Mouse (Mus musculus): Measurements from ENCODE around the gene Slc51b. TPM values are rescaled to one million over a fixed set of nuclear protein-coding genes. Genes with fewer than 3 reads are reported as not detected.
A peak's percentile ranks its signal among the peaks of the same experiment; 100 is the strongest.

Slc51b gene
- polyA plus RNA-seq (2012; rRNA removed) = not detected in 2 replicates

DNA sequence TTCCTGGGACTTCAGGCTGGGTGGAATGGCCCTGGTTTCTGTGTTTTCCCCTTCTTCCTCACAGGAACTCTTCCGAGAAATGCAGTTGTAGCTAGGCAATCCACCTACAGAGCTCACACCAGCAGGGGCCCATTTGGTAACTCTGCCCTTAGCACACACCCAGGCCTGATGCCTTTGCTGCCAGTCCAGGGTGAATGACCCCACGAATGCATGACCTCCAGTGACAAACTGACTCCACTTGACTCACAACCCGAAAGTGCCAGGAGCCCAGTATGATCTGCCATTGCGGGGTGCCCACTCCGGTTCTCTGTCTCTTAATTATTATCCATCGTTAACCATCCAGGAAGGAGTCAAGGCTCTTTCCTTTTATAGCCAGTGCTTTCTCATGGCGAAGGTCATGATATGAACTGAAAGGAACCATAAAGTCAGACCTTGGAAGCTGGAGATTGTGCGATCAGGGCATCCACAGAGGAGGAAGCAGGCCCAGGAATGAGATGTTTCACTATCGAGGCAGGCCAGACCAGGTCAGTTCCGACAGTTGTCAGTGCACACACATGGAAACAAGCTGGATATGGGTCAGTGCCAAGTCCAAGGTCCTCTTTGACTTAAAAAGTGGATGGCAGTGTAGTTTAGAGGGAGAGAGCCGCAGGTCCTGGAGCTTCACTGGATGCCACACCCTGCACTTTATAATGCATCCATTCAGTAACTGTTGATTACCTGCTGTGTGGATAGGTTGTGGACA is at the start of gene Slc51b:
Gene Slc51b, minus strand, starts transcription at position 196 of the 742 bp plus-strand sequence.
- H3K27ac ChIP-seq (ENCODE audit: insufficient read depth, low read length) = no peak within 1 kb of the TSS
- WGBS = 93% methylated on average over 11 of the region's 11 CpGs

DNA sequence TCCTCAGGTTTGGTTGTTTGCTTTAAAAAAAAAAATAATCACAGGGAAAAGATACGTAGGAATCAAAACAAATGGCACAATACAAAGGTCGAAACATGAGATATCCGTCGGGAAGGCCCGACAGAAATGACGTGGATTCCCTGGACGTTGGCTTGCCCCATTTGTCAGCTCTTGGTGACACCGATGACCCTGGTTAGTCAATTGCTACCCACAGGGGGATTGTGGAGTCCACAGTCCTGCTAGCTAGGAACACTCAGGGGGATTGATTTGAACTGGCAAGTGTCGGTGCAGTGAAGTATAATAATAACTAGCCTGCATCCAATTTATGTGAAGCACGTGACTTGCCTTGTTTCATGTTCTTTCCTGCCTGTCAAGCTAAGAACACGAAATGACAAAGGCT is 44.9 kb upstream of the Slc51b start:
- no peaks in the 10 kb centered on the region for H3K4me1 ChIP-seq (ENCODE audit: control insufficient read depth, insufficient read depth, insufficient read length)
- no peak for DNase-seq (ENCODE audit: low read depth in 1 of 2, low spot score in 2 of 2)
- H3K27ac ChIP-seq (ENCODE audit: insufficient read depth, low read length) = no peak overlapping the region
- WGBS = 88% methylated on average over 11 of the region's 11 CpGs
- no peak overlapping the region for H3K4me3 ChIP-seq (ENCODE audit: extremely low read depth, insufficient read depth, insufficient read length)
- H3K27me3 ChIP-seq (ENCODE audit: control insufficient read depth, insufficient read depth, low read length) = no peaks in the 10 kb centered on the region
- no peak for TF ChIP-seq CTCF (IDR thresholded peaks at IDR 0.05; ENCODE audit: extremely low read depth, insufficient read depth, insufficient read length, insufficient replicate concordance)
- TF ChIP-seq POLR2A (IDR thresholded peaks at IDR 0.05; ENCODE audit: low read depth, low read length) = no peak
- H3K36me3 ChIP-seq (ENCODE audit: control insufficient read depth, insufficient read depth, low read length) = peaks cover 22% of the 10 kb centered on the region

More for the DNA sequence above, at the start of gene Slc51b:
- Histone ChIP-seq H3K4me3 (ENCODE audit: extremely low read depth, insufficient read depth, insufficient read length) (no peak within 1 kb of the TSS), H3K4me1 (ENCODE audit: control insufficient read depth, insufficient read depth, insufficient read length) (peaks cover 2% of the 10 kb centered on the region; the same call in 1 of the 2 replicates), H3K36me3 (ENCODE audit: control insufficient read depth, insufficient read depth, low read length) (no peaks in the 10 kb centered on the region), H3K27me3 (ENCODE audit: control insufficient read depth, insufficient read depth, low read length) (no peaks in the 10 kb centered on the region)
- no peak for DNase-seq (ENCODE audit: low read depth in 1 of 2, low spot score in 2 of 2)
- TF ChIP-seq POLR2A (IDR thresholded peaks at IDR 0.05; ENCODE audit: low read depth, low read length) = no peak
- no peak for TF ChIP-seq CTCF (IDR thresholded peaks at IDR 0.05; ENCODE audit: extremely low read depth, insufficient read depth, insufficient read length, insufficient replicate concordance)

GRCm38 (mm10) chr9:65465241-65465640 is 42.5 kb upstream of the Slc51b start:
- Histone ChIP-seq H3K36me3 (ENCODE audit: control insufficient read depth, insufficient read depth, low read length) (peaks cover 22% of the 10 kb centered on the region), H3K4me3 (ENCODE audit: extremely low read depth, insufficient read depth, insufficient read length) (no peak overlapping the region), H3K27me3 (ENCODE audit: control insufficient read depth, insufficient read depth, low read length) (no peaks in the 10 kb centered on the region), H3K27ac (ENCODE audit: insufficient read depth, low read length) (no peak overlapping the region), H3K4me1 (ENCODE audit: control insufficient read depth, insufficient read depth, insufficient read length) (peaks cover 4% of the 10 kb centered on the region; the same call in 1 of the 2 replicates)
- no peak for DNase-seq (ENCODE audit: low read depth in 1 of 2, low spot score in 2 of 2)
- 89% methylated on average over 2 of the region's 2 CpGs for WGBS
- TF ChIP-seq POLR2A (IDR thresholded peaks at IDR 0.05; ENCODE audit: low read depth, low read length) (no peak), CTCF (IDR thresholded peaks at IDR 0.05; ENCODE audit: extremely low read depth, insufficient read depth, insufficient read length, insufficient replicate concordance) (no peak)

DNA sequence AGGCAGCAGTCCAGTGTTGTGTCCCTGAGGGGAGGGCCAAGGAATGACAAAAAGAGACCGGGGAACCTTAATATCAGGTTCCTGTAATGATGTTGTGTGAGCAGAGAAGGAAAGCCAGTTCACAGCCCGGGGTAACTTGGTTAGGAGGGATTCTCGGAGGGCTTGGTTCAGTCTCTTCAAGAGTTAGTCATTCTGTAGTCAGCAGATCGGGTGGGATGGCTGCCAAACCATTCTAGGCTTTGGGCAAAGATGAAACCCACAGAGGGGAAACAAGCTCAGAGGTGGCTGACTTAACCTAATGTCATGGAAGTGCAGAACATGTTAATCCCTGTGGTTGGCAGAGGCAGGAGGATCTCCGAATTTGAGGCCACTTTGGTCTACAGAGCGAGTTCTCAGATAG is 41.4 kb upstream of the Slc51b start:
- H3K4me1 ChIP-seq (ENCODE audit: control insufficient read depth, insufficient read depth, insufficient read length) = peaks cover 4% of the 10 kb centered on the region; the same call in 1 of the 2 replicates
- H3K36me3 ChIP-seq (ENCODE audit: control insufficient read depth, insufficient read depth, low read length) = peaks cover 15% of the 10 kb centered on the region
- TF ChIP-seq POLR2A (IDR thresholded peaks at IDR 0.05; ENCODE audit: low read depth, low read length) (no peak), CTCF (IDR thresholded peaks at IDR 0.05; ENCODE audit: extremely low read depth, insufficient read depth, insufficient read length, insufficient replicate concordance) (no peak)
- H3K4me3 ChIP-seq (ENCODE audit: extremely low read depth, insufficient read depth, insufficient read length) = no peak overlapping the region
- 72% methylated on average over 6 of the region's 6 CpGs for WGBS
- H3K27ac ChIP-seq (ENCODE audit: insufficient read depth, low read length) = no peak overlapping the region
- DNase-seq (ENCODE audit: low read depth in 1 of 2, low spot score in 2 of 2) = no peak
- H3K27me3 ChIP-seq (ENCODE audit: control insufficient read depth, insufficient read depth, low read length) = no peaks in the 10 kb centered on the region

- H3K27ac ChIP-seq (ENCODE audit: insufficient read depth, low read length) = no peak overlapping the region
Measured at GRCm38 (mm10) chr9:65462544-65462943, 39.8 kb upstream of the Slc51b start.

DNA sequence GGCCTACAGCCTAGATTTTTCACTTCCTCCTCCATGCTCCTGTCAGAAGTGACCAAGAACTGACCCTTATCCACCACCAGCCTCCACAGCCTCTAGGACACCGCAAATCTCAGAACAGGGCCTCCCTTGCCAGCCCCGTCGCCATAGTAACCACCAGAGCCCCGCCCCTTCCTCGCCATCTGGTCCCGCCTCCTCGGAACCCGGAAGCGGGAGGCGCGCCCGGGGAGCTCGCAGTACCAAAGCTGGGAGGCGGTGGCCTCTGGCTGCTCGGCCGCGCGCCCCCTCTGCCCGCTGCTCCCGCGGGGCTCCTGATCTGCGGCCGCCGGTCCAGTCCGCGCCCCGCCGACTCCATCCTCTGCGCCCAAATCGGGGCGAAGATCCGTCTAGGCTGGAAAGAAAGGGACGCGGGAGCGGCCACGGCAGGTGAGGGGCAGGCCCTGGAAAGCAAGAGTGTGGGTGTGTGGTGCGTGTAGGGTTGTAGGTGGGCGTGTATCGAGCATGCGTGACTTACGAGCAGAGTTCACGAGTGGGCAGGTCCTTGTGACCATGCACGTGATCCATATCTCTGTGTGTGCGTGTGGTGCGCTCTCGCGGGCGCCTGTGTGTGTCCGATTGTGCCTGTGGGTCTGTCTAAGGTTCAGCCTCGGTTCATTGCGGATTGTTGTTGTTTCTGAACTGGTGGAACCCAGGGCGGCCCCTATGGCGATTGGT is 38.1 kb upstream of the Slc51b start, which contains the start of gene Spg21:
Gene Spg21, plus strand, starts transcription at position 216 of the 711 bp plus-strand sequence.
- H3K27me3 ChIP-seq (ENCODE audit: control insufficient read depth, insufficient read depth, low read length) = no peaks in the 10 kb centered on the region
- H3K4me3 ChIP-seq (ENCODE audit: extremely low read depth, insufficient read depth, insufficient read length) = peak within 1 kb of the TSS; percentile 89
- no peak for TF ChIP-seq CTCF (IDR thresholded peaks at IDR 0.05; ENCODE audit: extremely low read depth, insufficient read depth, insufficient read length, insufficient replicate concordance)
- TF ChIP-seq POLR2A (IDR thresholded peaks at IDR 0.05; ENCODE audit: low read depth, low read length) = no peak
- H3K4me1 ChIP-seq (ENCODE audit: control insufficient read depth, insufficient read depth, insufficient read length) = peaks cover 4% of the 10 kb centered on the region; the same call in 1 of the 2 replicates
- peak within 1 kb of the TSS; percentile 78 for H3K27ac ChIP-seq (ENCODE audit: insufficient read depth, low read length)
- under 1% methylated on average over 53 of the region's 53 CpGs for whole genome bisulfite sequencing
- peak; percentile 79 to 96 for DNase-seq (ENCODE audit: low read depth in 1 of 2, low spot score in 2 of 2)
- peaks cover 5% of the 10 kb centered on the region; the same call in 1 of the 2 replicates for H3K36me3 ChIP-seq (ENCODE audit: control insufficient read depth, insufficient read depth, low read length)

More at GRCm38 (mm10) chr9:65462544-65462943, 39.8 kb upstream of the Slc51b start:
- Histone ChIP-seq H3K36me3 (ENCODE audit: control insufficient read depth, insufficient read depth, low read length) (peaks cover 10% of the 10 kb centered on the region; the same call in 1 of the 2 replicates), H3K4me3 (ENCODE audit: extremely low read depth, insufficient read depth, insufficient read length) (no peak overlapping the region), H3K4me1 (ENCODE audit: control insufficient read depth, insufficient read depth, insufficient read length) (peaks cover 4% of the 10 kb centered on the region; the same call in 1 of the 2 replicates), H3K27me3 (ENCODE audit: control insufficient read depth, insufficient read depth, low read length) (no peaks in the 10 kb centered on the region)
- TF ChIP-seq POLR2A (IDR thresholded peaks at IDR 0.05; ENCODE audit: low read depth, low read length) (no peak), CTCF (IDR thresholded peaks at IDR 0.05; ENCODE audit: extremely low read depth, insufficient read depth, insufficient read length, insufficient replicate concordance) (no peak)
- WGBS = 88% methylated on average over 5 of the region's 5 CpGs
- DNase-seq (ENCODE audit: low read depth in 1 of 2, low spot score in 2 of 2) = no peak

Measured in spleen, adult 2 months (tissue).